Mouse (Mus musculus) B cell, adult 2 months (primary cell): Measurements from ENCODE around the gene Becn1.

ENCODE experiments used
- DNase-seq, 2 experiments: peaks; one replicate each; pipeline ENCODE4 v3.0.0; 2022

The Becn1 gene

GRCm38 (mm10) chr11:101315082-101315650, 13.1 kb upstream of the Becn1 start:
- DNase-seq = no peak

DNA sequence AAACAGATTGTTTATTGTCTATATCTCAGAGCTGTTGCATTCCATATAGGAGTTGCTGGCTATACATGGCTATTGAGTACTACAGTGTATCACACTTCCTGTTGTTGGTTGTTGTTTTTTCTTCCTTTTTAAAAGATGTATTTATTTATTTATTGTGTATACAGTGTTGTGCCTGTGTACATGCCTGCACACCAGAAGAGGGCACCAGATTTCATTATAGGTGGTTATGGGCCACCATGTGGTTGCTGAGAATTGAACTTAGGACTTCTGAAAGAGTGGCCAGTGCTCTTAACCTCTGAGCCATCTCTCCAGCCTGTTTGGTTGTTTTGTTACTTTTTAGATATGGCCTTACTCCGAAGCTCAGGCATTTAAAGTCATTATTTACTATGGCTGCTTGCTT, 12.5 kb upstream of the Becn1 start:
- no peak for DNase-seq

DNA sequence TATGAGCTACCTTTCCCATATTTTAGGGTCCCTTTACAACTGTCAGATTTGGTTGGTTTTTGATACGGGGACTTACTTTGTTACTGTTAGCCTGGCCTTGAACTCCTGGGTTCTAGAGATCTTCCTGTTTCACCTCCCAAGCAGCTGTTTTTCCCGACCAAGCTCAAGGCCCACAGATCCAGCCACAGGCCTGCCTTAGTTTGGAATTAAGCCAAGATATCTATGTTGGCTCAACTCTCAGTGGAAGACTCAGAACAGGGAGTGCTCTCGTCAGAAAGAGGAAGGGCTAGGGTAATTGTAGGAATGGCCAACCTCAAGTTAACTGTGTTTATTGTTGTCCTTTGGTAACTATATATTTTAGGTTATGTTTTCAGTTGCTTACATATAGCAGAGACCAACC, 10.1 kb upstream of the Becn1 start:
- no peak for DNase-seq

DNA sequence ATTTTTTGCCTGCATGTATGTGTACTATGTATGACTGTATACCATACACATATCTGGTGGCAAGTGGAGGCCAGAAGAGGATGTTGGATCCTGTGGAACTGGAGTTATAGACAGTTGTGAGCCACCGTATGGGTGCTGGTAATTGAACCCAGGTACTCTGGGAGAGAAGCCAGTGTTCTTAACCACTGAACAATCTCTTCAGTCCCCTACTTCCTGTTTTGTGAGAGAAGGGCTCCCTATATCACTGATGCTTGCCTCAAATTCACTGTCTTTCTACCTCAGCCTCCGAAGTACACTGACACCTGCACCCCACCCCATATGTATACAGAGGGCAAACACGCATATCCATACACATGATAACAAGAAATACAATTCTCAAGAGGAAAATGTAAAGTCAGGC, 9.0 kb upstream of the Becn1 start:
- no peak for DNase-seq

GRCm38 (mm10) chr11:101307744-101308143, 5.7 kb upstream of the Becn1 start:
- no peak for DNase-seq

GRCm38 (mm10) chr11:101301299-101302003, 635 bp downstream of the Becn1 start:
- DNase-seq = no peak

DNA sequence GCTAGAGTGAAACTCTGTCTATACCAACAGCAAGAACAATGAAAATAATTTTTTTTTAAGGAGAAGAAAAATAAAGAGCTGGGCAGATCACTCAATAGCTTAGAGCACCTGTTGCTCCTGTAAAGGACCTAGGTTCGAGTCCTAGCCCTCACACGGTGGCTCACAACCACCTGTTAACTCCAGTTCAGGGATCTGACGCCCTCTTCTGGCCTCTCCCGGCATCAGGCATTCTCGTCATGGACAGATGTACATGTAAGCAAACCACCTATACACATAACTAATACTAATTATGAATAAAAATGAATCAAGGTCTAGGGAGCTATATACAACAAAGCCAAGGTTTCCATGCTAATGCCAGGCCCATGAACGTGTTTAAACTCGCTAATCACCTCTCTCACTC, 1.2 kb downstream of the Becn1 start:
- DNase-seq = peak in 1 of 2 experiments; percentile 18

- no peak for DNase-seq
Measured at GRCm38 (mm10) chr11:101295191-101295590, 6.9 kb downstream of the Becn1 start.

DNA sequence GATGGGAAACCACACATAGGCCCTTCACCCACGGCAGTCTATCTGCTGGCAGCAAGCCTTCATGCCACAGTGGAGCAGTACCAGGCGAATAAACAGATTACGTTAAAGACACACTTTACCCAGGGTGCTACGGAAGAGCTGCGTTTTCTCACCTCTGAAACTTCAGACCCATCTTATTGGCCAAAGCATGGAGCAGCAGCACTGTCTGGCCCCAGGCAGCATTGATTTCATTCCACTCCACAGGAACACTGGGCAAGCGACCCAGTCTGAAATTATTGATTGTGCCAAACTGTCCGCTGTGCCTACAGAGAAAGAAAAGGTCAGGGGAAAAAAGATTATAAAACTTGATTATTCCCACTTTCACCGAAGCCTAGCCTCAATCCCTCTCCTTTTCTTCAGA, 10.9 kb downstream of the Becn1 start:
- DNase-seq = no peak

GRCm38 (mm10) chr11:101287306-101287705, 14.8 kb downstream of the Becn1 start:
- no peak for DNase-seq

DNA sequence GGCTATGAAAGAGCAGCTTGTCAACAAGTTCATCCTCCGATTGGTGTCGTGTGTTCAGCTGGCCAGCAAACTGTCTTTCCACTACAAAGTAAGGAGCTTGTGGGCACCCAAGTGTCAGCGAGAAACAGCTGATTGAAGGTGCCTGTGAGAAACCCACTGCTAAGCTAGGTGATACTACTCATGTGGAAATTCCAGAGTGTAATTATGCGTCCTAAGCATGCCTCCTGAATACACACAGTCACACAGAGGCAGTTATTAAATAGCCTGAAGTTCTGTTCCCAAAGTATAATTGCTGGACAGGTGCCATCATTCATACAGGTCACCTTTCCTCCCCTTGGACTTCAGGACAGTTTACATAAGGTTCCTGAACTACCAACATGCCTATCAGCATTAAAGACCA, 18.3 kb downstream of the Becn1 start:
- DNase-seq = no peak

- no peak for DNase-seq
Measured at GRCm38 (mm10) chr11:101282896-101283295, 19.2 kb downstream of the Becn1 start.

GRCm38 (mm10) chr11:101280837-101281236, 21.2 kb downstream of the Becn1 start:
- no peak for DNase-seq

DNA sequence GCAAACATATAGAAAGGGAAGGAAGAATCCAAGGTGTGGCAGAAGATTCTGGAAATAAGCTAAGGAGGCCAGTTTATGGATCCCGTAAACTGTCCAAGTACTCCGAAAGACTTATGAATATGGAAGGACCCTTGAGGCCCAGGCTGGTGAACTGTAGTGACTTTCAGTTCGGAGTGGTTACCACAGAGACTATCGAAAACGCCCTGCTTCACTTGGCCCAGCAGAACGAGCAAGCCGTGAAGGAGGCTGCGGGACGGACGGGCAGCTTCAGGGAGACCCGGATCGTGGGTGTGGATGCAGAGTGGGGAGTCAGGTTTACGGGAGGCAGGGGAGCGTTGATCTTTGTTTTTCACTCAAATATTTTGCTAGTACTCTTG, 22.9 kb downstream of the Becn1 start:
- DNase-seq = no peak

DNA sequence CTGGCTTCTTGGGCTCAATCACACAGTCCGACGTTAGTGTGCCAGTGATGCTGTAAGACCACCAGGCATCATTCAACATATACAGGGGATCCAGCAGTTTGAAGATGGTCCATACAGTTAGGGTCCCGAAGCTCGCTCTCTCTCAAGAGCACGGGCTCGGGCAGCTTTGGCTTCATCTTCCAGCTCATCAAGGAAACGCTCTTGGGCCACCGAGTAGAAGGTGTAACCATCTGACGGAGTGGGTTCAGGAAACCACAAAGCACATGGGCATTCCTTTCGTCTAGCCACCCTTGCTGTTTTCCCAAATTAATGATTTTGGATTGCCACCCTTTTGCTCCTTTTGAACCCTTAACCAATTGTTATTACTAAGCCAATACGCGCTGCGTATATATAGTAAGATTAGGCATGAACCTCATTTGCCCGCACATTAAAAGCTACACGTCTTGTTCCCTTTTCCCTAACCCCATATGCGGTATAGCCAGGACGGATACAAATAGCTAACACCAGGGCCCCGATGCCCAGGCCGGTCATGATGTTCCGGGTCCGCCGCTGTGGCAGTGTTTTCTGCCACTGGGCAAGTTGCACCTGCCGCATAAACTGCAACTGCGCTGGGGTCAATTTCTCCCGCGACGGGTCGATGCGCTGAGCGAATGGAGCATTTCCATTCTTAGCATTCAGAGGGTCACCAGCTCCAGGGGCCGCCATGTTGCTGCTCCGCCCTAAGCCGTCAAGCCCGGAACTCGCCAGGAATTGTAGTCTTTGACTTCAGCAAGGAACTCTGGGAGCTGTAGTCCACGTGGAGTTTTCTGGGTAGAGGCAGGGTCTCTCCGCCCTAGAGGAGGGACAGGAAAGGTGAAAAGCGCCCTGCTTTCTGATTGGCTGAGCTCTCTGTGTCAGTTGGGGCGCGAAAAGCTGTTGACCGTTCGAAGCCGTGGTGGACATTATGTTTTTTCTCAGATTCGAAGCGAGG, 23.6 kb downstream of the Becn1 start, which contains the start of the genes Cntd1 and Coa3:
Gene Cntd1 (plus strand): TSS at position 790 of the 970 bp plus-strand sequence.
Gene Coa3 (minus strand): TSS at position 892 of the 970 bp plus-strand sequence.
- DNase-seq = peak; percentile 75 to 79

DNA sequence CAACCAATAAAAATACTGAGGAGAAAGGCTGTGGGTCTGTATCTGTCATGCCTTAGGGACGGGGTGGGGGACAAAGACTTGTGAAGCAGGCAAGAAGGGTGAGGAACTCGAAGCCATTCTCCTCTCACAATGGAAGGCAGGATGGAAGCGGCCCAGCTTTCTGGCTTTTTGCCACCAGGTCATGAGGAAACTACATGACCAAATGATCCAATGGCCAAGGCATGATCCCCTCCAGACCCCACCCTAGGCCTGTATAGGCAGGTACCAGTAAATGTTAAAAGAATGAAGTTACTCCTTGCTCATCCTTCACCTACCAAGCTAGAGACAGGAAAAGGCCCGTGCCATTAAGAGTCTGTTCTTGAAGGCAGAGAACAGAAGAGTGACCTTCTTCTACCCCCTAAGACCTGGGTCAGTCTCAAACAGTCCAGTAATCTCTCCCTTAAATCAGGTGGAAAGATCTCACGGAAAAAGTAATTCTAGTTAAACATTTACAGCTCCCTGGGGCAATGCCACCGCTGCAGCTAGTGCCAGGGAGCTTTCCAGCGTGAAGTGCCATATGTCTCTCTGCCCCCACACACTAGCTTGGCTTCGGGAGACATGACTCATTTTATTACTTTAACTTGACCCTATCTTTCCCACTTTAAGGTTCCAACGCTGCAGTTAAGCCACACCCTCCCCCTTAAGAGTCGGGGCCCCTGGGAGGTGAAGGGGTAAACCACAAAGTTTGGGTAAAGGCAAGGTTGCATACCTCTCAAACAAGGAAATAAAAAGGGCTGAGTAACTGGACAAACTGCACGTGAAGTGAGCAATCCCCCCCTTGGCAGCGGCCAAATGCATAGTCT, 24.5 kb downstream of the Becn1 start:
- DNase-seq = no peak

GRCm38 (mm10) chr11:101276319-101277070, 25.6 kb downstream of the Becn1 start:
- DNase-seq = no peak

- DNase-seq = no peak
Measured at GRCm38 (mm10) chr11:101275309-101275708, 26.8 kb downstream of the Becn1 start.

- DNase-seq = no peak
Measured at GRCm38 (mm10) chr11:101272446-101272845, 29.6 kb downstream of the Becn1 start.

DNA sequence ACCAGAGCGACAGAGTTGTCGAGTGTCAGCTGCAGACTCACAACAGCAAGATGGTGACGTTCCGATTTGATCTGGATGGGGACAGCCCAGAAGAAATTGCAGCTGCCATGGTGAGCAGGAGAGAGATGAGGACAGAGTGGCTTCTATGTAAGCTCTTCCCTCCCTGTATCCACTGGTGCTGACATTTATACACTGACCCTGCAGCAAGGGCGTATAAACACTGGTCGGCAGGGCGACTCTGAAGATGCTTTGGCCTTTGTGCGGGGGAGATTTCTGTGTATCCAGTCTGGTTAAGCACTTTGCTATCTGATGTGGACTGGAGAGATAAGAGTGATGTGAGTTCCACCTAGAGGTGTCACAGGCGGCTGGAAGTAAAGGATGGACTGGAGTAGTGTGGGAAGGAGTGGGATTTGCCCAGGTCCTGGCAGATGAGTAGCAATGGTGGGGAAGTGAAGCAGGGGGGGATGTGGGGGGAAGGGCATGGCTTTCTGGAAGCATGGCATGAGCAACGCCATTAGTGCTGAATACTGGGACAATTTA, 32.4 kb downstream of the Becn1 start:
- no peak for DNase-seq

DNA sequence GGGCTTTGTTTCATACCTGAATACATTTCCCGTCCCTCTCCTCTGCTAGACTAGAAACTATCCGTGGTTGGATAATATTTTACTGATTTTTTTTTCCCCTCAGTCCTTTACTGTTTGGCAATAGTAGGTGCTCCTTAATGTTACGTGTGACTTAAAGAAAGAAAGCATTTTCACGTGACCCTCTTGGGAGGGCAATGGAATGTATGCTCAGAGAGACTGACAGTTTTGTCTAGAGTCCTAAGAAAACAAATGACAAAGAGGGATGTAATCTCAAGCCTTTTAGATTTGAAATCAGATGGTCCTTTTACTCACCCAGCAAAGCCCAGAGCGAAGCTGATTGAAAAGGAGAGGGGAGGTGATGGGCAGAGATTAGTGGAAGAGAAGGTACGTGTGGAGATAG, 36.2 kb downstream of the Becn1 start:
- DNase-seq = no peak
